Mouse (Mus musculus) ES-Bruce4 (cell line): ENCODE data around the gene Angptl3.

Experiments
- CTCF ChIP-seq: IDR thresholded peaks from one replicate; pipeline ENCODE4 v1.8.1; 2011; ENCODE audit warnings: low read depth, low read length
- EP300 ChIP-seq: IDR thresholded peaks from 2 replicates; pipeline ENCODE4 v1.6.1; 2011; ENCODE audit warnings: low read depth, low read length; ENCODE audit not compliant: insufficient read depth

DNA sequence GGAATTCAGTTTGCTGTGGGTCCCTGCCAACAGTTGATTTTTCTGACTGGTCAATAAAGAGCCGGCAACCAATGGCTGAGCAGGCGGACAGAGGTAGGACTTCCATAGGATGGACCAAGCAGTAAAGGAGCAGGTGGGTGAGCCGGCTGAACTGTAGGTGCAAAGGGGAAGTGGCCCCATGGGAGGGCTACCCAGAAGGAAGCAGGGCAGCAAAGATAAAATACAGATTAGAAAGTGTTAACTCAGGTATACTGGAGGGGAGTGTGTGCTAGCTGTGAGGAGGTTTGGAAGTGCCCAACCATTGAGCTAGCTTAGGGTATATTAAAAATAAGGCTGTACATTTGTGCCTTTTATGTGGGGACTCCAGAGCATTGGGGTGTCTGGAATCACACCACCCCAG is 47.3 kb downstream of the Angptl3 start:
- TF ChIP-seq CTCF (no peak), EP300 (no peak)
